Mouse (Mus musculus) MEL (cell line): ENCODE measurements around the gene Rgs12. TPM values are rescaled to one million over a fixed set of nuclear protein-coding genes. Genes with fewer than 3 reads are reported as not detected.

Source experiments
- DNase-seq: peaks from one replicate; pipeline ENCODE4 v3.0.0; 2011; ENCODE audit warnings: low read depth, low spot score
- H3K27ac ChIP-seq: 2 replicates; pipeline ENCODE4 v1.5.1; 2012; ENCODE audit warnings: low read depth, mild to moderate bottlenecking, control low read depth, low read length, moderate library complexity; ENCODE audit not compliant: control insufficient read depth
- H3K27me3 ChIP-seq, 2 experiments: fragments of 150-350 bp in 1 of 2; sonication (generic) in 1 of 2; 2 replicates each; pipeline ENCODE4 v1.6.1; 2012; ENCODE audit warnings: low read length in 2 of 2, mild to moderate bottlenecking in 2 of 2, improper control_type of control experiment in 1 of 2, moderate library complexity in 1 of 2; ENCODE audit not compliant: insufficient read depth in 2 of 2, control insufficient read depth in 1 of 2
- H3K36me3 ChIP-seq, 2 experiments: 2 replicates each; pipeline ENCODE4 v1.6.1; 2012 to 2014; ENCODE audit warnings: low read length in 2 of 2, improper control_type of control experiment in 1 of 2, inconsistent platforms in 1 of 2, mild to moderate bottlenecking in 1 of 2; ENCODE audit not compliant: insufficient read depth in 2 of 2, control insufficient read depth in 1 of 2
- H3K4me1 ChIP-seq, 2 experiments: fragments of 150-350 bp in 1 of 2; sonication (generic) in 1 of 2; 2 replicates each; pipeline ENCODE4 v1.6.1; 2012; ENCODE audit warnings: low read length in 2 of 2, improper control_type of control experiment in 1 of 2, mild to moderate bottlenecking in 1 of 2; ENCODE audit not compliant: insufficient read depth in 2 of 2, control insufficient read depth in 1 of 2
- H3K4me3 ChIP-seq, 2 experiments: fragments of 150-350 bp in 1 of 2; sonication (generic) in 1 of 2; 2 replicates each; pipeline ENCODE4 v1.5.1; 2012; ENCODE audit warnings: low read depth in 2 of 2, low read length in 2 of 2, mild to moderate bottlenecking in 2 of 2, moderate library complexity in 2 of 2, control low read depth in 1 of 2, improper control_type of control experiment in 1 of 2; ENCODE audit not compliant: control insufficient read depth in 1 of 2, insufficient read depth in 1 of 2
- H3K79me2 ChIP-seq: 2 replicates; pipeline ENCODE4 v1.6.1; 2012; ENCODE audit warnings: mild to moderate bottlenecking, low read length, moderate library complexity; ENCODE audit not compliant: control insufficient read depth, poor library complexity, insufficient read depth
- H3K9ac ChIP-seq: 2 replicates; pipeline ENCODE4 v1.6.1; 2012; ENCODE audit warnings: low read depth, mild to moderate bottlenecking, control low read depth, low read length, moderate library complexity; ENCODE audit not compliant: control insufficient read depth, poor library complexity, severe bottlenecking
- H3K9me3 ChIP-seq: fragments of 150-350 bp; sonication (generic); replicated peaks from 2 replicates; pipeline ENCODE4 v1.6.1; 2012; ENCODE audit warnings: mild to moderate bottlenecking, low read length, improper control_type of control experiment, moderate library complexity; ENCODE audit not compliant: insufficient read depth
- BHLHE40 ChIP-seq: IDR thresholded peaks from 2 replicates; pipeline ENCODE4 v1.6.1; 2012; ENCODE audit warnings: low read depth, mild to moderate bottlenecking, inconsistent platforms, low read length, improper control_type of control experiment, borderline replicate concordance
- CTCF ChIP-seq, 3 experiments: IDR thresholded peaks in 2 of 3; conservative IDR thresholded peaks in 1 of 3; 2 replicates each; pipeline ENCODE4 v1.5.1; 2011 to 2012; ENCODE audit warnings: low read length in 3 of 3, low read depth in 2 of 3, mild to moderate bottlenecking in 2 of 3, improper control_type of control experiment in 1 of 3, inconsistent platforms in 1 of 3, mixed read lengths in 1 of 3, moderate library complexity in 1 of 3; ENCODE audit not compliant: control insufficient read depth in 1 of 3, insufficient read depth in 1 of 3, poor library complexity in 1 of 3, severe bottlenecking in 1 of 3
- EP300 ChIP-seq, 2 experiments: IDR thresholded peaks; 2 replicates each; pipeline ENCODE4 v1.6.1; 2011; ENCODE audit warnings: improper control_type of control experiment in 2 of 2, low read length in 2 of 2, low read depth in 1 of 2, mild to moderate bottlenecking in 1 of 2
- ETS1 ChIP-seq: IDR thresholded peaks from 2 replicates; pipeline ENCODE4 v1.6.1; 2012; ENCODE audit warnings: low read depth, mild to moderate bottlenecking, inconsistent platforms, low read length, improper control_type of control experiment, moderate library complexity
- GATA1 ChIP-seq: IDR thresholded peaks from 2 replicates; pipeline ENCODE4 v1.6.1; 2011; ENCODE audit warnings: low read depth, low read length, improper control_type of control experiment
- KAT2A ChIP-seq: conservative IDR thresholded peaks from 2 replicates; pipeline ENCODE4 v1.6.1; 2012; ENCODE audit warnings: low read depth, low read length, improper control_type of control experiment, inconsistent platforms
- MAX ChIP-seq: IDR thresholded peaks from 2 replicates; pipeline ENCODE4 v1.6.1; 2011; ENCODE audit warnings: low read length, improper control_type of control experiment
- MAZ ChIP-seq: IDR thresholded peaks from 2 replicates; pipeline ENCODE4 v1.6.1; 2012; ENCODE audit warnings: low read depth, mild to moderate bottlenecking, inconsistent platforms, low read length, improper control_type of control experiment
- MXI1 ChIP-seq: IDR thresholded peaks from 2 replicates; pipeline ENCODE4 v1.6.1; 2011; ENCODE audit warnings: mild to moderate bottlenecking, low read depth, low read length, improper control_type of control experiment
- MYC ChIP-seq: IDR thresholded peaks from 2 replicates; pipeline ENCODE4 v1.6.1; 2011; ENCODE audit warnings: low read depth, mild to moderate bottlenecking, low read length, improper control_type of control experiment, moderate library complexity
- NRF1 ChIP-seq: IDR thresholded peaks from 2 replicates; pipeline ENCODE4 v1.6.1; 2014; ENCODE audit warnings: low read depth, mild to moderate bottlenecking, inconsistent platforms, low read length, improper control_type of control experiment, moderate library complexity; ENCODE audit not compliant: poor library complexity, insufficient read depth, severe bottlenecking
- POLR2AphosphoS2 ChIP-seq: IDR thresholded peaks from 2 replicates; pipeline ENCODE4 v1.6.1; 2011; ENCODE audit warnings: low read length, improper control_type of control experiment
- RCOR1 ChIP-seq: IDR thresholded peaks from 2 replicates; pipeline ENCODE4 v1.6.1; 2012; ENCODE audit warnings: low read depth, mild to moderate bottlenecking, inconsistent platforms, low read length, improper control_type of control experiment
- SIN3A ChIP-seq: IDR thresholded peaks from 2 replicates; pipeline ENCODE4 v1.6.1; 2012; ENCODE audit warnings: low read length, improper control_type of control experiment, inconsistent platforms
- TAL1 ChIP-seq: IDR thresholded peaks from 2 replicates; pipeline ENCODE4 v1.6.1; 2012; ENCODE audit warnings: mild to moderate bottlenecking, inconsistent platforms, low read length, moderate library complexity, mixed read lengths
- TCF12 ChIP-seq: IDR thresholded peaks from 2 replicates; pipeline ENCODE4 v1.6.1; 2014; ENCODE audit warnings: low read depth, mild to moderate bottlenecking, inconsistent platforms, low read length, improper control_type of control experiment, moderate library complexity
- UBTF ChIP-seq: IDR thresholded peaks from 2 replicates; pipeline ENCODE4 v1.6.1; 2012; ENCODE audit warnings: low read depth, mild to moderate bottlenecking, inconsistent platforms, low read length, improper control_type of control experiment, moderate library complexity, borderline replicate concordance; ENCODE audit not compliant: insufficient read depth
- ZC3H11A ChIP-seq: IDR thresholded peaks from 2 replicates; pipeline ENCODE4 v1.6.1; 2012; ENCODE audit warnings: low read depth, mild to moderate bottlenecking, inconsistent platforms, low read length, improper control_type of control experiment
- ZKSCAN1 ChIP-seq: IDR thresholded peaks from 2 replicates; pipeline ENCODE4 v1.6.1; 2012; ENCODE audit warnings: low read depth, mild to moderate bottlenecking, inconsistent platforms, low read length, improper control_type of control experiment, moderate library complexity
- ZNF384 ChIP-seq: IDR thresholded peaks from 2 replicates; pipeline ENCODE4 v1.6.1; 2012; ENCODE audit warnings: low read depth, mild to moderate bottlenecking, inconsistent platforms, low read length, improper control_type of control experiment
- polyA plus RNA-seq, 2 experiments: library from polyadenylated mRNA; stranded (reverse) in 1 of 2; unstranded in 1 of 2; fragments of >175 nt in 1 of 2; fragments of >200 nt in 1 of 2; gene quantifications; 2 replicates each; pipeline versions ENCODE4 v1.2.1 to v1.2.4; 2012; ENCODE audit warnings: low replicate concordance in 2 of 2, low read depth in 1 of 2; ENCODE audit not compliant: insufficient read length in 2 of 2, insufficient read depth in 1 of 2, missing spikeins in 1 of 2
- total RNA-seq: library from RNA; depleted of rRNA; stranded (reverse); fragments of 300-350 nt; gene quantifications from 2 replicates; pipeline ENCODE4 v1.2.3, GENCODE M21; 2012

Rgs12 gene
- total and polyA plus RNA-seq, 3 experiments = 11.9 to 15.4 TPM; not detected in 1

GRCm38 (mm10) chr5:34973560-34974317 lies 24.5 kb downstream of the Rgs12 start:
- Histone ChIP-seq H3K4me1 (peaks cover 33 to 41% of the 10 kb centered on the region in 2 experiments), H3K36me3 (peaks cover 0 to 27% of the 10 kb centered on the region in 2 experiments; a peak in 2 of 4 replicates), H3K9me3 (no peaks in the 10 kb centered on the region), H3K9ac (peak overlapping the region; percentile 13), H3K4me3 (no peak overlapping the region), H3K27me3 (no peaks in the 10 kb centered on the region), H3K27ac (no peak overlapping the region), H3K79me2 (no peaks in the 10 kb centered on the region)
- DNase-seq = no peak
- TF ChIP-seq ZNF384 (no peak), KAT2A (no peak), UBTF (no peak)

DNA sequence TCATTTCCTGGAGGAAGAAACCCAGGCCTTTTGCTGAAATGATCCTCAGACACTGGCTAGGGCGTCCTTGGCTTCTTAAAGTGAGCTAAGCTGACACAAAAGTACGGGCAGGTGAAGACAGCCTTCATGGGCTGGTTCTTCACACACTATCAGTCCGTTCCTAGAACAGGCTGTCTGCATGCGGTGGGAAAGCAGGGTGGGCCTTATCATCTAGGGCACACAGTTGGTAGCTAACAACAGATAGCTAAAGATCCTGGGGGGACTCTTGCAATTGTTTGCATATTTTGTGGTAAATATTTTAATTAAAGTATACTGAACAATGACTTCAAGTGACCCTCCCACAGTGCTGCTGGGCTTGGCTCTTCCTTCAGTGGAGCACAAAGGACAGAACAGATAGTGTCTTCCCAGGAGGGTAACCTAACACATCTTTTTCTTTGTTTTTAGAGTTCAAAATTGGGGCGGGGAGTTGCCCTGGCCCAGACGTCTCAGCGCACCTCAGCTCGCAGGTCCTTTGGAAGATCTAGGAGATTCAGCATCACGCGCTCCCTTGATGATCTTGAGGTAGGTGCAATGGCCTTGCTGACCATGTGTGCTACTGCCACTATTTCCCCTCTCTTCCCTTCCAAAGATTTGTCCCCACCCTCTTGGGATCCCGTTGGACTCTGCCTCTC lies 25.7 kb downstream of the Rgs12 start:
- Histone ChIP-seq H3K27me3 (no peaks in the 10 kb centered on the region), H3K9me3 (no peaks in the 10 kb centered on the region)
- DNase-seq = peak; percentile 92
- TF ChIP-seq MXI1 (peak; percentile 62), ZKSCAN1 (no peak), ETS1 (peak; percentile 95), NRF1 (no peak), CTCF (IDR thresholded peaks at IDR 0.05 in 2 of 3, conservative IDR thresholded peaks at IDR 0.05 in 1 of 3; ENCODE audit: control insufficient read depth in 1 of 3, insufficient read depth in 1 of 3, low read depth in 2 of 3, low read length in 3 of 3, poor library complexity in 1 of 3, severe bottlenecking in 1 of 3) (no peak), EP300 (IDR thresholded peaks at IDR 0.05; ENCODE audit: low read depth in 1 of 2, low read length in 2 of 2) (peak; percentile 88 to 96), MAX (peak; percentile 70), RCOR1 (peak; percentile 78), GATA1 (peak; percentile 95), POLR2AphosphoS2 (no peak), BHLHE40 (peak; percentile 59; the same call in 1 of the 2 replicates), MYC (0 out of 2 replicates have a peak, but pooled peaks have one; percentile 64), TCF12 (peak; percentile 96), TAL1 (peak; percentile 94), SIN3A (peak; percentile 60), ZC3H11A (no peak), MAZ (peak; percentile 82)
- TF ChIP-seq, all 39 proteins: peak for 12
- H3K4me3 ChIP-seq = no peak overlapping the region
- H3K79me2 ChIP-seq = no peaks in the 10 kb centered on the region
- H3K27ac ChIP-seq = peak overlapping the region; percentile 68
- H3K36me3 ChIP-seq = peaks cover 0 to 31% of the 10 kb centered on the region in 2 experiments; a peak in 2 of 4 replicates
- H3K9ac ChIP-seq = peak overlapping the region; percentile 13
- peaks cover 37 to 46% of the 10 kb centered on the region in 2 experiments for H3K4me1 ChIP-seq
